ENCODE assay signal across 28 mouse cellular contexts in genomic region chr2:118604091-118604490, GRCm38 (mm10). TPM values are rescaled to one million over a fixed set of nuclear protein-coding genes. Genes with fewer than 3 reads are reported as not detected.
DNase-seq lines count a peak whose midpoint lies in the region; ATAC-seq and TF ChIP-seq lines count a peak whose summit lies in the region.
"Had no signal": no experiment of that assay in that cellular context is flagged by ENCODE, and none has a peak within 500 bp of the region (broad histone marks: within the 10 kb centered on the region; RNA-seq: fewer than 3 reads in every experiment).

No protein-coding gene starts in this region.

- H3K9ac ChIP-seq in liver, adult 2 months (ENCODE audit: low read depth, low read length) = no peak overlapping the region
- no peak overlapping the region for H3K9ac ChIP-seq in liver, postnatal 0 days (replicated peaks)
- H3K9ac ChIP-seq: embryonic facial prominence, embryonic 13.5 days; embryonic facial prominence, embryonic 15.5 days; forebrain, embryonic 13.5 days; forebrain, embryonic 15.5 days; forebrain, postnatal 0 days had no signal

- TF ChIP-seq CTCF in liver, adult 2 months (IDR thresholded peaks at IDR 0.05; ENCODE audit: low read depth, low read length) = no peak
- no peak for TF ChIP-seq CTCF in liver, postnatal 0 days (IDR thresholded peaks at IDR 0.05; ENCODE audit: low read depth)
- no peak for TF ChIP-seq CTCF in lung, adult 2 months (IDR thresholded peaks at IDR 0.05; ENCODE audit: insufficient read depth, low read length)

- no peak for ATAC-seq in liver, postnatal 0 days
- ATAC-seq: activated CD4-positive, CD25-positive, alpha-beta regulatory T cell, adult 4 months; CD4-positive, CD25-positive, alpha-beta regulatory T cell, adult 4 months; forebrain, embryonic 13.5 days; forebrain, embryonic 15.5 days; forebrain, postnatal 0 days; Patski had no signal

- H3K27ac ChIP-seq in liver, adult 2 months (replicated peaks; ENCODE audit: insufficient read depth, low read depth, low read length) = no peak overlapping the region
- H3K27ac ChIP-seq in liver, postnatal 0 days (ENCODE audit: low read depth) = no peak overlapping the region
- H3K27ac ChIP-seq: embryonic facial prominence, embryonic 13.5 days; embryonic facial prominence, embryonic 15.5 days; forebrain, embryonic 13.5 days; forebrain, embryonic 15.5 days had no signal

- DNase-seq in liver, adult 2 months (ENCODE audit: extremely low read depth, low read depth, low spot score) = peak; percentile 68
- no peak for DNase-seq in liver, postnatal 0 days
- peak; percentile 50 for DNase-seq in lung, postnatal 36 days
- DNase-seq in lung, adult 2 months = no peak
- peak; percentile 55 for DNase-seq in adipocyte (ENCODE audit: low spot score)
- DNase-seq in neural tube, embryonic 10.5 days (ENCODE audit: extremely low spot score, low spot score) = no peak
- DNase-seq: adrenal gland, adult 2 months; adrenal gland, postnatal 10 days; adrenal gland, postnatal 25 days; B cell, adult 2 months; cerebellum, adult 11 months; cerebellum, adult 18-20 months; cerebellum, adult 8-10 months; cerebellum, adult 9-11 months; cerebellum, postnatal 14 days; cerebellum, postnatal 36 days; embryo, embryonic 11 days; forebrain, postnatal 0 days had no signal

- no peak for TF ChIP-seq POLR2A in liver, adult 2 months (IDR thresholded peaks at IDR 0.05; ENCODE audit: extremely low read depth, insufficient read depth, low read length)
- TF ChIP-seq POLR2A in lung, adult 2 months (IDR thresholded peaks at IDR 0.05; ENCODE audit: borderline replicate concordance, extremely low read depth, low read depth, low read length) = no peak

- no peak overlapping the region for H3K4me3 ChIP-seq in liver, adult 2 months (ENCODE audit: insufficient read depth, low read depth, low read length)
- H3K4me3 ChIP-seq in liver, postnatal 0 days (ENCODE audit: low read depth, low read length) = no peak overlapping the region
- H3K4me3 ChIP-seq in lung, adult 2 months (replicated peaks; ENCODE audit: extremely low read depth, low read depth, low read length) = no peak overlapping the region
- H3K4me3 ChIP-seq: embryonic facial prominence, embryonic 13.5 days; embryonic facial prominence, embryonic 15.5 days; erythroblast, embryonic 14.5 days; forebrain, embryonic 13.5 days; forebrain, embryonic 15.5 days had no signal

- no peak for TF ChIP-seq EP300 in liver, postnatal 0 days (IDR thresholded peaks at IDR 0.05; ENCODE audit: low read depth)

- H3K4me2 ChIP-seq in liver, postnatal 0 days (ENCODE audit: low read depth, low read length) = no peak overlapping the region
- H3K4me2 ChIP-seq: embryonic facial prominence, embryonic 13.5 days; embryonic facial prominence, embryonic 15.5 days; forebrain, embryonic 13.5 days; forebrain, embryonic 15.5 days had no signal

- no peaks in the 10 kb centered on the region for H3K27me3 ChIP-seq in liver, adult 2 months (ENCODE audit: control insufficient read depth, insufficient read depth, low read length)
- H3K27me3 ChIP-seq in liver, postnatal 0 days (ENCODE audit: insufficient read depth, low read length) = no peaks in the 10 kb centered on the region
- H3K27me3 ChIP-seq: CH12.LX; embryonic facial prominence, embryonic 13.5 days; embryonic facial prominence, embryonic 15.5 days; forebrain, embryonic 13.5 days; forebrain, embryonic 15.5 days; Patski had no signal

- no peaks in the 10 kb centered on the region for H3K36me3 ChIP-seq in liver, adult 2 months (ENCODE audit: control insufficient read depth, insufficient read depth, low read length)
- peaks cover 62% of the 10 kb centered on the region for H3K36me3 ChIP-seq in liver, postnatal 0 days (replicated peaks; ENCODE audit: insufficient read depth, low read length)

- no peaks in the 10 kb centered on the region for H3K9me3 ChIP-seq in liver, postnatal 0 days (ENCODE audit: low read length)
- H3K9me3 ChIP-seq: embryonic facial prominence, embryonic 13.5 days; embryonic facial prominence, embryonic 15.5 days; forebrain, embryonic 13.5 days; forebrain, embryonic 15.5 days; G1E had no signal

- H3K79me2 ChIP-seq in liver, adult 2 months (ENCODE audit: control insufficient read depth, insufficient read depth, low read length) = no peaks in the 10 kb centered on the region

- WGBS in liver, adult 2 months = 39% methylated on average over 6 of the region's 6 CpGs
- 84% methylated on average over 6 of the region's 6 CpGs for WGBS in liver, postnatal 0 days (ENCODE audit: insufficient replicate concordance)
- 43% methylated on average over 6 of the region's 6 CpGs for WGBS in lung, adult 2 months

- H3K4me1 ChIP-seq in liver, adult 2 months (ENCODE audit: control insufficient read depth, insufficient read depth, low read length) = peaks cover 5% of the 10 kb centered on the region; the same call in 1 of the 2 replicates
- H3K4me1 ChIP-seq in liver, postnatal 0 days (ENCODE audit: insufficient read depth) = peaks cover 8% of the 10 kb centered on the region
- no peaks in the 10 kb centered on the region for H3K4me1 ChIP-seq in lung, adult 2 months (ENCODE audit: control insufficient read depth, insufficient read depth, low read length)

RNA-seq across cellular contexts. Expression of gene Bub1b, which starts 6.1 kb away (rescaled TPM):
- 0.65 and 2.3 TPM in 2 replicates for total RNA-seq in liver, adult 2 months (2014; rRNA removed)
- polyA plus RNA-seq in liver, adult 2 months (2012; rRNA removed) = 0.20 and 0.21 TPM in 2 replicates
- polyA plus RNA-seq in liver, postnatal 0 days (2015; fragmentation: Nextera tagmentation; extraction: Ambion mirVana) = 12.7 and 15.7 TPM in 2 replicates
- 1.0 and 2.7 TPM in 2 replicates for polyA plus RNA-seq in lung, adult 2 months (2012; rRNA removed)

RNA-seq across cellular contexts. Expression of gene Bmf, which starts 54.6 kb away (rescaled TPM):
- 10.9 and 17.0 TPM in 2 replicates for total RNA-seq in liver, adult 2 months (2014; rRNA removed)
- polyA plus RNA-seq in liver, adult 2 months (2012; rRNA removed) = 3.9 and 5.7 TPM in 2 replicates
- polyA plus RNA-seq in liver, postnatal 0 days (2015; fragmentation: Nextera tagmentation; extraction: Ambion mirVana) = 1.3 TPM in 2 replicates
- polyA plus RNA-seq in lung, adult 2 months (2012; rRNA removed) = 31.5 and 35.9 TPM in 2 replicates
- polyA plus RNA-seq: G1E had no signal

RNA-seq across cellular contexts. Expression of gene Pak6, which starts 59.0 kb away (rescaled TPM):
- 0.07 TPM in 1 of 2 replicates, not detected in the other for total RNA-seq in liver, adult 2 months (2014; rRNA removed)
- polyA plus RNA-seq in liver, adult 2 months (2012; rRNA removed) = 0.23 and 0.25 TPM in 2 replicates
- 0.08 and 0.15 TPM in 2 replicates for polyA plus RNA-seq in liver, postnatal 0 days (2015; fragmentation: Nextera tagmentation; extraction: Ambion mirVana)
- 8.2 and 11.8 TPM in 2 replicates for polyA plus RNA-seq in lung, adult 2 months (2012; rRNA removed)
- polyA plus RNA-seq: activated CD4-positive, CD25-positive, alpha-beta regulatory T cell, adult 4 months had no signal

Comparison
In these comparisons a context has a peak if more than half of its experiments do, and no peak if none do; other contexts are left out.
1. DNase-seq: peak in liver, adult 2 months (single experiment), lung, postnatal 36 days (single experiment) and adipocyte (single experiment); none in liver, postnatal 0 days (single experiment), lung, adult 2 months (single experiment) and neural tube, embryonic 10.5 days (single experiment).